Mouse (Mus musculus): ENCODE data around the gene Nos3. TPM values are rescaled to one million over a fixed set of nuclear protein-coding genes. Genes with fewer than 3 reads are reported as not detected.
A peak's percentile ranks its signal among the peaks of the same experiment; 100 is the strongest.

The Nos3 gene
- polyA plus RNA-seq, 1 experiment from 2014 or later = 8.6 TPM

DNA sequence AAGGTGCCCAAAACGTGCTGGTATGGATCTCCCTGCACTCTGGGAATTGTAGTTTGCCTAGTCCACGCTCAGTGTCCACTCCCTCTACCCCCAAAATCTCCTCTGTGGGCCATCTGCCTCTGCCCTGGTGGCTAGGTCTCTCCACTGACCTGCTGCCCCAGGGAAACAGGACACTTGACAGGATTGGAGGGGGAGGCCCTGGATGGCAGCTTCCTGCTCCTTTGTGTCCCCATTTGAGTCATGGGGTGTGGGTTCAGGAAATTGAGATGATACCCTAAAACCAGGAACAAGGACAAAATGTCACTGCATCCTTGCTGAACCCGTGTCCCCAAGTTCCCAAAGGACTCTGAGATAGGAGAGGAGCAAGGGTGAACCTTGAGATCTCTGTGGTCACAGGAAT lies 549 bp upstream of the Nos3 start:
- 63% methylated on average over 3 of the region's 3 CpGs for WGBS
- no peak overlapping the region for H3K4me2 ChIP-seq (ENCODE audit: low read length)
- no peak overlapping the region for H3K4me3 ChIP-seq (ENCODE audit: low read length)
- no peaks in the 10 kb centered on the region for H3K36me3 ChIP-seq (ENCODE audit: control insufficient read depth, insufficient read depth, low read length)
- H3K27me3 ChIP-seq (replicated peaks; ENCODE audit: control insufficient read depth, insufficient read depth, low read length) = no peaks in the 10 kb centered on the region
- no peaks in the 10 kb centered on the region for H3K9me3 ChIP-seq (ENCODE audit: control insufficient read depth, low read length)
- H3K4me1 ChIP-seq (ENCODE audit: control insufficient read depth, insufficient read depth, low read depth, low read length) = 0 out of 2 replicates have a peak, but pooled peaks cover 3% of the 10 kb centered on the region
- H3K9ac ChIP-seq (ENCODE audit: low read depth, low read length) = no peak overlapping the region
- H3K27ac ChIP-seq (ENCODE audit: low read depth, low read length) = no peak overlapping the region
- no peak for ATAC-seq

DNA sequence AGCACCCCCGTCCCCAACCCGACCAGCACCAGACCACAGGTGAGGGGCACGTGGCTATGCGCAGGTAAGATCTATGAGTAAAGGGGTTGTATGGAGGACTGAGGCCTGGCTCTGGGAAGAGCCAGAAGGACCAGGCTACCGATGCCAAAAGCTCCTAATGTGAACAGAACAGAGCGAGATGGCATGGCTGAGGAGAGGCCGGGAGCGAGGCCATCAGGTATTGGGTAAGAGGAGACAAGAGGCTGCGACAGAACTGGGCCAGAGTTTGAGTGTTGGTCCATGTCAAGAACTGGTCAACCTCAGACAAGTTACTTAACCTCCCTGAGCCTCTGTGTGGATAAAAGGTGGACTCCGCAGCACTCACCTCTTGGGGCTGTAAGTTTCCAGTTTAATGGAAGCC lies 353 bp downstream of the Nos3 start:
- 85% methylated on average over 10 of the region's 10 CpGs for WGBS
- H3K4me2 ChIP-seq (ENCODE audit: low read length) = no peak overlapping the region
- 0 out of 2 replicates have a peak, but pooled peaks cover 3% of the 10 kb centered on the region for H3K4me1 ChIP-seq (ENCODE audit: control insufficient read depth, insufficient read depth, low read depth, low read length)
- H3K4me3 ChIP-seq (ENCODE audit: low read length) = peak overlapping the region; percentile 13; the same call in 1 of the 2 replicates
- no peaks in the 10 kb centered on the region for H3K36me3 ChIP-seq (ENCODE audit: control insufficient read depth, insufficient read depth, low read length)
- no peaks in the 10 kb centered on the region for H3K27me3 ChIP-seq (replicated peaks; ENCODE audit: control insufficient read depth, insufficient read depth, low read length)
- peak overlapping the region; percentile 15; the same call in 1 of the 2 replicates for H3K27ac ChIP-seq (ENCODE audit: low read depth, low read length)
- no peak for ATAC-seq
- H3K9me3 ChIP-seq (ENCODE audit: control insufficient read depth, low read length) = no peaks in the 10 kb centered on the region
- no peak overlapping the region for H3K9ac ChIP-seq (ENCODE audit: low read depth, low read length)

DNA sequence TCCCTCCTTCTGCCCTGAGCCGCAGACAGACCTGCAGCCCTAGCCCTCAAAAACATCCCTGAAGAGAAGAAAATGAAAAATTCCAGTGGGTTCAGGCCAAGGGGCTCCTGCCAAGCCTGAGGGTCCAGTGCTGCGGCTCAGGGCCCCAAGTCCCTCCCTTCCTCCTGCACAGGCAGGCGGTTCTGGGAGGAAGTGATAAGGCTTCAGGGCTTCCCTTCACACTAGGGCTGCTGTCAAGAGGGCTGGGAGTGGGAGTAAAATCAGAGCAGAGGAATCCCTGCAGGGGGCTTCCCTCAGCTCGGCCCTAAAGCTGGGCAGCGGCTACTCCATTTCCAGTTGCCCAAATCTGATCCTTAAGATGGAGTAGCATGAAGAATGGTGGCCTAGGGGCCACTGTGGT lies 918 bp downstream of the Nos3 start:
- H3K36me3 ChIP-seq (ENCODE audit: control insufficient read depth, insufficient read depth, low read length) = no peaks in the 10 kb centered on the region
- no peak for ATAC-seq
- no peak overlapping the region for H3K4me2 ChIP-seq (ENCODE audit: low read length)
- 0 out of 2 replicates have a peak, but pooled peaks cover 2% of the 10 kb centered on the region for H3K4me1 ChIP-seq (ENCODE audit: control insufficient read depth, insufficient read depth, low read depth, low read length)
- H3K4me3 ChIP-seq (ENCODE audit: low read length) = no peak overlapping the region
- H3K9me3 ChIP-seq (ENCODE audit: control insufficient read depth, low read length) = no peaks in the 10 kb centered on the region
- no peak overlapping the region for H3K9ac ChIP-seq (ENCODE audit: low read depth, low read length)
- H3K27ac ChIP-seq (ENCODE audit: low read depth, low read length) = no peak overlapping the region
- H3K27me3 ChIP-seq (replicated peaks; ENCODE audit: control insufficient read depth, insufficient read depth, low read length) = no peaks in the 10 kb centered on the region
- 47% methylated on average over 5 of the region's 5 CpGs for WGBS

DNA sequence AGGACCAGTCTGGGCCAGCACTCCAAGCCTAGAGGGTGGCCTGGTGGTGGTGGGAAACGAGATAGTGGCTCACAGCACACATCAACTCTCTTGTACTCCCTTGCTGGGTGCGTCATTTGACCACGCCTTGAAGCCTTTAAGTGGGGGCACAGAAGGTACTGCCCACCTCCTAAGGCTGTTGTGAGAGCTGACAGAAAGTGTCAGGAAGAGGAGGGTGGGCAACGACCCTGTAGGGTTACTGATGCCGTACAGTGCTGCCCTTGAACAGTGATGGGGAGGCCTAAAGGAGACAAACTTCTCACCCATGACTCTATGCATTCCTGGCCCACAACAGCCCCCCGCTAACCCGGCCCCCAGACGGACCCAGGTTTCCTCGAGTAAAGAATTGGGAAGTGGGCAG lies 1.8 kb downstream of the Nos3 start:
- Histone ChIP-seq H3K4me2 (ENCODE audit: low read length) (0 out of 2 replicates have a peak overlapping the region, but pooled peaks have one; percentile 11), H3K4me3 (ENCODE audit: low read length) (no peak overlapping the region)

DNA sequence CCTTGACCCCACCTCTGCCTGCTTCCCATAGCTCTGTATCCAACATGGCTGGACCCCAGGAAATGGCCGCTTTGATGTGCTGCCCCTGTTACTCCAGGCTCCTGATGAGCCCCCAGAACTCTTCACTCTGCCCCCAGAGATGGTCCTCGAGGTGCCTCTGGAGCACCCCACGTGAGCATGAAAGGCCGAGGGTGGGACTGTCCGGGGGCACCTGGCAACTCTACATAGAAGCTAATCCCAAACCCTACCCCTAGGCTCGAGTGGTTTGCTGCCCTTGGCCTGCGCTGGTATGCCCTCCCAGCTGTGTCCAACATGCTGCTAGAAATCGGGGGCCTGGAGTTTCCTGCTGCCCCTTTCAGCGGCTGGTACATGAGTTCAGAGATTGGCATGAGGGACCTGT lies 5.2 kb downstream of the Nos3 start:
- no peak for ATAC-seq
- Histone ChIP-seq H3K4me2 (ENCODE audit: low read length) (no peak overlapping the region), H3K36me3 (ENCODE audit: control insufficient read depth, insufficient read depth, low read length) (no peaks in the 10 kb centered on the region), H3K27me3 (replicated peaks; ENCODE audit: control insufficient read depth, insufficient read depth, low read length) (no peaks in the 10 kb centered on the region), H3K9ac (ENCODE audit: low read depth, low read length) (no peak overlapping the region), H3K9me3 (ENCODE audit: control insufficient read depth, low read length) (no peaks in the 10 kb centered on the region), H3K4me1 (ENCODE audit: control insufficient read depth, insufficient read depth, low read depth, low read length) (no peaks in the 10 kb centered on the region), H3K27ac (ENCODE audit: low read depth, low read length) (no peak overlapping the region), H3K4me3 (ENCODE audit: low read length) (no peak overlapping the region)
- 74% methylated on average over 9 of the region's 9 CpGs for WGBS

More for the DNA sequence above, 1.8 kb downstream of the Nos3 start:
- WGBS = 85% methylated on average over 9 of the region's 9 CpGs
- ATAC-seq = no peak
- H3K36me3 ChIP-seq (ENCODE audit: control insufficient read depth, insufficient read depth, low read length) = no peaks in the 10 kb centered on the region
- H3K9me3 ChIP-seq (ENCODE audit: control insufficient read depth, low read length) = no peaks in the 10 kb centered on the region
- no peaks in the 10 kb centered on the region for H3K27me3 ChIP-seq (replicated peaks; ENCODE audit: control insufficient read depth, insufficient read depth, low read length)
- H3K27ac ChIP-seq (ENCODE audit: low read depth, low read length) = no peak overlapping the region
- no peak overlapping the region for H3K9ac ChIP-seq (ENCODE audit: low read depth, low read length)
- no peaks in the 10 kb centered on the region for H3K4me1 ChIP-seq (ENCODE audit: control insufficient read depth, insufficient read depth, low read depth, low read length)

DNA sequence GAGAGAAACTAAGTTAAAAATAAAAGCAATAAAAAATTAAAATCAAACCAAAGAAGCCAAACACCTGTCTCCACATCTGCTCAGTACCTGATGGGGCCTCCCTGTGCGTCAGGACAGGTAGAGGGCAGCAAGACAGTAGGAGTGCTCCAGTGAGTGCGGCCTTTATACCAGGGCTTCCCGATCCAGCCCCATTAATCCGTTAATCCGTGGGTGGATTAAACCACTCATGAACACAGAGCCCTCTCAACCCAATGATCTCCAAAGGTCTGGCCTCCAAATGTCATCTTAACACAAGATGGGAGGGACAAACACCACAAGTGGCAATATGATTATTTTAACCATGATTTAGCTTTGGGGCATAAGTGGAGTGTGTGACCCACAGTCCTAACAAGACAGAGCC lies 9.2 kb downstream of the Nos3 start:
- 79% methylated on average over 5 of the region's 5 CpGs for WGBS

DNA sequence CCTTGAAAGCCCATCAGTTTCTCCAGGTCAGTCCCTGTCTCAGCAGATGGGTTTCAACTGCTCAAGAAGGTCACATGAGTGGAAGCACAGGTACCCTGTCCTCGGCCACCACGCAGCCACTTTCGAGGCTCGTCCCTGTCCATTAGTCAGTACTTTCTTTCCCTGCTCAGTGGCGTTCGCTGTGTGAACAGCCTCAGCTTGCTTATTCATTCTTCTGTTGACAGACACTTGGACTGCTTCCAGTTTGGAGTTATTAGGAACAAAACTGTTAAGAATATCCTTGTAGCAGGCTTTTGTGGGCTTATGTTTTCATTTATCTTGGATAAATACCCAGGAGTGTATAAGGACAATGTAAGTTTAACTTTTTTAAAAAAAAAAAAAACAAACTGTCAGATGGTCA lies 9.6 kb downstream of the Nos3 start:
- no peak for ATAC-seq
- H3K4me1 ChIP-seq (ENCODE audit: control insufficient read depth, insufficient read depth, low read depth, low read length) = no peaks in the 10 kb centered on the region
- H3K36me3 ChIP-seq (ENCODE audit: control insufficient read depth, insufficient read depth, low read length) = no peaks in the 10 kb centered on the region
- no peak overlapping the region for H3K4me3 ChIP-seq (ENCODE audit: low read length)
- no peak overlapping the region for H3K27ac ChIP-seq (ENCODE audit: low read depth, low read length)
- WGBS = 27% methylated on average over 6 of the region's 6 CpGs
- no peak overlapping the region for H3K9ac ChIP-seq (ENCODE audit: low read depth, low read length)
- H3K9me3 ChIP-seq (ENCODE audit: control insufficient read depth, low read length) = no peaks in the 10 kb centered on the region
- no peak overlapping the region for H3K4me2 ChIP-seq (ENCODE audit: low read length)
- H3K27me3 ChIP-seq (replicated peaks; ENCODE audit: control insufficient read depth, insufficient read depth, low read length) = no peaks in the 10 kb centered on the region

More for the DNA sequence above, 9.2 kb downstream of the Nos3 start:
- Histone ChIP-seq H3K9ac (ENCODE audit: low read depth, low read length) (no peak overlapping the region), H3K4me3 (ENCODE audit: low read length) (no peak overlapping the region), H3K36me3 (ENCODE audit: control insufficient read depth, insufficient read depth, low read length) (no peaks in the 10 kb centered on the region), H3K27me3 (replicated peaks; ENCODE audit: control insufficient read depth, insufficient read depth, low read length) (no peaks in the 10 kb centered on the region), H3K4me1 (ENCODE audit: control insufficient read depth, insufficient read depth, low read depth, low read length) (no peaks in the 10 kb centered on the region), H3K27ac (ENCODE audit: low read depth, low read length) (no peak overlapping the region), H3K4me2 (ENCODE audit: low read length) (no peak overlapping the region), H3K9me3 (ENCODE audit: control insufficient read depth, low read length) (no peaks in the 10 kb centered on the region)
- ATAC-seq = no peak

DNA sequence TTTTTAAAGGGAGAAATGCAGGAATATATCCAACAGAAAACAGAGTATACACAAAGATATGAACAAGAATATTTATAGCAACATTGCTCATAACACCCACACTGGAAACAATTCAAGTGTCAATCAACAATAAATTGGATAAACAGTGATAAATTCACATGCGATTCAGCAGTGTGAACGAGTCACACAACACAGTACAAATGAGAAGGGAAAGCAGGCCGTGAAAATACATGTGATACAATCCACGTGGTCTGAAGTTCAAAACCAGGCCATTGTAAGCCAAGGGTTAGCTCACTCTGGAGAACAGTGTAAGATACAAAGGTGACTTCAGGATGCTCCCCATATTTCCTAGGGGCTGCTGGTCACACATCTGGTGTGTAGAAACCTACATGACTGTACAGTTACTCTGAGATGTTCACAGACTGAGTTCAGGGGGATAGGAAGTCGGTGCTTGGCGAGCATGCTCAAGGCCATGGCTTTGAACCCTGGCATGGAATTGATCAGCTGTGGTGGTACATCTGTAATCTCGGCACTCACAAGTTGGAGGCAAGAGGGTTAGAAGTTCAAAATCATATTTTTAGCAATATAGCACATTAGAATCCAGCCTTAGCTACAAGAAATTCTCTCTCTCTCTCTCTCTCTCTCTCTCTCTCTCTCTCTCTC lies 10.2 kb downstream of the Nos3 start:
- Histone ChIP-seq H3K27ac (ENCODE audit: low read depth, low read length) (no peak overlapping the region), H3K4me1 (ENCODE audit: control insufficient read depth, insufficient read depth, low read depth, low read length) (no peaks in the 10 kb centered on the region), H3K27me3 (replicated peaks; ENCODE audit: control insufficient read depth, insufficient read depth, low read length) (no peaks in the 10 kb centered on the region), H3K9ac (ENCODE audit: low read depth, low read length) (no peak overlapping the region), H3K4me2 (ENCODE audit: low read length) (no peak overlapping the region), H3K4me3 (ENCODE audit: low read length) (no peak overlapping the region), H3K36me3 (ENCODE audit: control insufficient read depth, insufficient read depth, low read length) (no peaks in the 10 kb centered on the region), H3K9me3 (ENCODE audit: control insufficient read depth, low read length) (no peaks in the 10 kb centered on the region)
- 74% methylated on average over 7 of the region's 7 CpGs for WGBS
- ATAC-seq = no peak

DNA sequence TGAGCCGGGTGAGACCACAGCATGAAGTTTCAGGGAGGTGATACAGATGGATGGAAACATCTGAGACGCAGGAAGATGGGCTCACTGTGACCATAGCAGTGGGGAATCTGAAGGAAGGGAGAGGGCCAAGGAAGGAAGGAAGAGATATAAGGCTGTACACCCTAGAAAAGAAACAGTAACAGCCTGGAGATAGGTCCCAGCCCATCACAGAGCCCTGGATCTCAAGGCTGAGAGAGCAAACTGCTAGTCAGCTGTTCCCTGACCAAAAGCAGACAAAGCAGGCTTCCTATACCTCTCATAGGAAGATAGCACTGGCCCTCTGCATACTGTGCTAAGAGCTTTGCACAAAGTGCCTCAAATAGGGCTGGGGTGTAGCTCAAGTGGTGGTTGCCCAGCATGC lies 14.1 kb downstream of the Nos3 start:
- WGBS = 75% methylated on average over 2 of the region's 2 CpGs
- Histone ChIP-seq H3K4me3 (ENCODE audit: low read length) (no peak overlapping the region), H3K27me3 (replicated peaks; ENCODE audit: control insufficient read depth, insufficient read depth, low read length) (no peaks in the 10 kb centered on the region), H3K4me1 (ENCODE audit: control insufficient read depth, insufficient read depth, low read depth, low read length) (peaks cover 3% of the 10 kb centered on the region), H3K27ac (ENCODE audit: low read depth, low read length) (no peak overlapping the region), H3K36me3 (ENCODE audit: control insufficient read depth, insufficient read depth, low read length) (no peaks in the 10 kb centered on the region), H3K9me3 (ENCODE audit: control insufficient read depth, low read length) (no peaks in the 10 kb centered on the region), H3K4me2 (ENCODE audit: low read length) (no peak overlapping the region), H3K9ac (ENCODE audit: low read depth, low read length) (no peak overlapping the region)
- no peak for ATAC-seq

Measured in hindbrain, embryonic 16.5 days (tissue).